In the genomic region with DNA sequence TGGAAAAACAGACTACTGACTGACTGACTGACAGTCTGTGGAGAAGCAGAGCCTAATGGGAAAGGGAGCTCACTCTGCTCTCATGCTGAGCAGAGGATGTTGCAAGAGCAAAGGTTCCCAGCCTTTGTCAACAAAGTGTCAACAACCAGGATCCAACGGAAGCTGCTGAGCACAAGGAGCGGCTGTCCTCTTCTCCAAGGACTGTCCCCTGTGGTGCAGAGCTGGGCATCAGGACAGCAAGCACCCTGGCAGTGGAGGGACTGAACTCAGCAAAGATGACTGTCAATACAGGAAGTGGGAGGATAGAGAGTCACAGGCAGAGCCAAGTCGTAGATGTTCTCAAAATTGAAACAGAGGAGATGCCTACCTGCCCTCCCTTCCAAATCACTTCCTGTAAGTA, we compare ENCODE assay signal across 7 mouse cellular contexts. TPM values are rescaled to one million over a fixed set of nuclear protein-coding genes. Genes with fewer than 3 reads are reported as not detected.
A peak's percentile ranks its signal among the peaks of the same experiment; 100 is the strongest.
DNase-seq lines count a peak whose midpoint lies in the region; ATAC-seq and TF ChIP-seq lines count a peak whose summit lies in the region.

No protein-coding gene starts in this region.

- TF ChIP-seq POLR2A in lung, adult 2 months (IDR thresholded peaks at IDR 0.05; ENCODE audit: borderline replicate concordance, extremely low read depth, low read depth, low read length) = no peak

- H3K4me3 ChIP-seq in lung, adult 2 months (replicated peaks; ENCODE audit: extremely low read depth, low read depth, low read length) = no peak overlapping the region
- H3K4me3 ChIP-seq in embryonic facial prominence, embryonic 11.5 days (ENCODE audit: low read depth, low read length) = no peak overlapping the region
- H3K4me3 ChIP-seq in liver, embryonic 13.5 days (replicated peaks) = no peak overlapping the region
- H3K4me3 ChIP-seq in midbrain, embryonic 15.5 days = no peak overlapping the region

- no peaks in the 10 kb centered on the region for H3K9me3 ChIP-seq in embryonic facial prominence, embryonic 11.5 days (replicated peaks; ENCODE audit: control insufficient read depth, low read length)
- no peaks in the 10 kb centered on the region for H3K9me3 ChIP-seq in liver, embryonic 13.5 days (replicated peaks)
- H3K9me3 ChIP-seq in midbrain, embryonic 15.5 days = no peaks in the 10 kb centered on the region

- H3K36me3 ChIP-seq in embryonic facial prominence, embryonic 11.5 days (replicated peaks; ENCODE audit: control insufficient read depth, insufficient read depth, low read depth, low read length) = no peaks in the 10 kb centered on the region
- no peaks in the 10 kb centered on the region for H3K36me3 ChIP-seq in liver, embryonic 13.5 days
- H3K36me3 ChIP-seq in midbrain, embryonic 15.5 days (replicated peaks) = no peaks in the 10 kb centered on the region

- TF ChIP-seq CTCF in lung, adult 2 months (IDR thresholded peaks at IDR 0.05; ENCODE audit: insufficient read depth, low read length) = no peak

- peak; percentile 23 to 31 for DNase-seq in lung, adult 18-20 months
- no peak for DNase-seq in lung, adult 2 months
- DNase-seq in embryonic facial prominence, embryonic 11.5 days (ENCODE audit: low spot score) = no peak
- no peak for DNase-seq in liver, embryonic 13.5 days
- peak; percentile 14 to 43 for DNase-seq in spleen, adult 18-20 months
- DNase-seq in left cerebral cortex, postnatal 4 days = no peak

- H3K4me1 ChIP-seq in lung, adult 2 months (ENCODE audit: control insufficient read depth, insufficient read depth, low read length) = no peaks in the 10 kb centered on the region; the same call in 1 of the 2 replicates
- no peaks in the 10 kb centered on the region for H3K4me1 ChIP-seq in embryonic facial prominence, embryonic 11.5 days (ENCODE audit: control insufficient read depth, insufficient read depth, low read length)
- H3K4me1 ChIP-seq in liver, embryonic 13.5 days (replicated peaks) = peaks cover 15% of the 10 kb centered on the region
- H3K4me1 ChIP-seq in midbrain, embryonic 15.5 days = 0 out of 2 replicates have a peak, but pooled peaks cover 4% of the 10 kb centered on the region

- H3K27ac ChIP-seq in embryonic facial prominence, embryonic 11.5 days (replicated peaks; ENCODE audit: low read depth, low read length) = 0 out of 2 replicates have a peak overlapping the region, but pooled peaks have one; percentile 10
- no peak overlapping the region for H3K27ac ChIP-seq in liver, embryonic 13.5 days
- no peak overlapping the region for H3K27ac ChIP-seq in midbrain, embryonic 15.5 days

- no peak overlapping the region for H3K4me2 ChIP-seq in embryonic facial prominence, embryonic 11.5 days (ENCODE audit: low read depth, low read length)
- H3K4me2 ChIP-seq in liver, embryonic 13.5 days = no peak overlapping the region
- H3K4me2 ChIP-seq in midbrain, embryonic 15.5 days = no peak overlapping the region

- intact Hi-C loops in left cerebral cortex, postnatal 4 days (cut with DNase I) = no loop called here

- ATAC-seq in embryonic facial prominence, embryonic 11.5 days (replicated peaks; ENCODE audit: insufficient number of reproducible peaks, low FRiP score, low TSS enrichment, low read depth) = no peak
- ATAC-seq in liver, embryonic 13.5 days (ENCODE audit: low read depth) = peak; percentile 50; the same call in 1 of the 2 replicates
- no peak for ATAC-seq in midbrain, embryonic 15.5 days (replicated peaks)

- H3K9ac ChIP-seq in embryonic facial prominence, embryonic 11.5 days (replicated peaks; ENCODE audit: low read length) = no peak overlapping the region
- H3K9ac ChIP-seq in liver, embryonic 13.5 days = no peak overlapping the region
- no peak overlapping the region for H3K9ac ChIP-seq in midbrain, embryonic 15.5 days

- no peaks in the 10 kb centered on the region for H3K27me3 ChIP-seq in embryonic facial prominence, embryonic 11.5 days (ENCODE audit: control insufficient read depth, insufficient read depth, low read length)
- H3K27me3 ChIP-seq in liver, embryonic 13.5 days = no peaks in the 10 kb centered on the region
- H3K27me3 ChIP-seq in midbrain, embryonic 15.5 days (replicated peaks) = no peaks in the 10 kb centered on the region; the same call in 1 of the 2 replicates

- WGBS in lung, adult 2 months = 11% methylated on average over 3 of the region's 3 CpGs
- WGBS in embryonic facial prominence, embryonic 11.5 days = 39% methylated on average over 3 of the region's 3 CpGs
- WGBS in liver, embryonic 13.5 days (ENCODE audit: insufficient replicate concordance) = 18% methylated on average over 3 of the region's 3 CpGs
- 60% methylated on average over 3 of the region's 3 CpGs for WGBS in midbrain, embryonic 15.5 days

RNA-seq across cellular contexts. Expression of gene Hspa8, which starts 56.6 kb away (rescaled TPM):
- 1,079 and 1,193 TPM in 2 replicates for polyA plus RNA-seq in lung, adult 2 months (2012; rRNA removed)
- polyA plus RNA-seq in embryonic facial prominence, embryonic 11.5 days (2014; fragmentation: Nextera tagmentation; extraction: Ambion mirVana) = 4,013 and 4,203 TPM in 2 replicates
- 1,780 and 2,224 TPM in 2 replicates for polyA plus RNA-seq in liver, embryonic 13.5 days (2015; fragmentation: Nextera tagmentation; extraction: Ambion mirVana)
- polyA plus RNA-seq in midbrain, embryonic 15.5 days (2015; fragmentation: Nextera tagmentation; extraction: Ambion mirVana) = 3,196 and 3,218 TPM in 2 replicates
- total RNA-seq in left cerebral cortex, postnatal 4 days (2021) = 1,000 to 10,000 TPM; 2,038 to 2,082 TPM

RNA-seq across cellular contexts. Expression of gene Clmp, which starts 58.5 kb away (rescaled TPM):
- 11.8 and 16.5 TPM in 2 replicates for polyA plus RNA-seq in lung, adult 2 months (2012; rRNA removed)
- polyA plus RNA-seq in embryonic facial prominence, embryonic 11.5 days (2014; fragmentation: Nextera tagmentation; extraction: Ambion mirVana) = 59.8 and 72.3 TPM in 2 replicates
- 1.6 and 1.7 TPM in 2 replicates for polyA plus RNA-seq in liver, embryonic 13.5 days (2015; fragmentation: Nextera tagmentation; extraction: Ambion mirVana)
- polyA plus RNA-seq in midbrain, embryonic 15.5 days (2015; fragmentation: Nextera tagmentation; extraction: Ambion mirVana) = 49.0 and 57.0 TPM in 2 replicates
- total RNA-seq in left cerebral cortex, postnatal 4 days (2021) = 100 to 1,000 TPM; 116 to 135 TPM

Comparison
In these comparisons a context has a peak if more than half of its experiments do, and no peak if none do; other contexts are left out.
1. DNase-seq: peak in lung, adult 18-20 months (2 of 2) and spleen, adult 18-20 months (2 of 2); none in lung, adult 2 months (single experiment), embryonic facial prominence, embryonic 11.5 days (single experiment), liver, embryonic 13.5 days (single experiment) and left cerebral cortex, postnatal 4 days (single experiment).